Mouse (Mus musculus): ENCODE measurements around the gene Trpv6. TPM values are rescaled to one million over a fixed set of nuclear protein-coding genes. Genes with fewer than 3 reads are reported as not detected.

Gene Trpv6
- polyA plus RNA-seq, 1 experiment from 2014 or later, result 1.5 TPM

- H3K9me3 ChIP-seq (ENCODE audit: low read depth, low read length), result no peaks in the 10 kb centered on the region
- H3K9ac ChIP-seq, result no peak overlapping the region
- TF ChIP-seq CTCF (IDR thresholded peaks at IDR 0.05; ENCODE audit: low read depth), result no peak
- H3K27ac ChIP-seq (ENCODE audit: low read depth), result no peak overlapping the region
- no peak overlapping the region for H3K4me2 ChIP-seq
- no peaks in the 10 kb centered on the region for H3K4me1 ChIP-seq (ENCODE audit: insufficient read depth)
- no peak overlapping the region for H3K4me3 ChIP-seq (ENCODE audit: low read depth, low read length)
- WGBS, result 67% methylated on average over 6 of the region's 6 CpGs
- H3K27me3 ChIP-seq (ENCODE audit: insufficient read depth, low read length), result no peaks in the 10 kb centered on the region
- no peaks in the 10 kb centered on the region for H3K36me3 ChIP-seq (ENCODE audit: insufficient read depth)
- ATAC-seq (ENCODE audit: insufficient read depth) (no peak), DNase-seq (no peak)
Measured at GRCm38 (mm10) chr6:41641173-41641866, 5.1 kb upstream of the Trpv6 start.

- Histone ChIP-seq H3K4me2 (no peak overlapping the region), H3K27ac (ENCODE audit: low read depth) (no peak overlapping the region; the same call in 1 of the 2 replicates), H3K9me3 (ENCODE audit: low read depth, low read length) (no peaks in the 10 kb centered on the region), H3K27me3 (ENCODE audit: insufficient read depth, low read length) (no peaks in the 10 kb centered on the region), H3K4me1 (ENCODE audit: insufficient read depth) (no peaks in the 10 kb centered on the region), H3K36me3 (ENCODE audit: insufficient read depth) (no peaks in the 10 kb centered on the region), H3K9ac (no peak overlapping the region), H3K4me3 (ENCODE audit: low read depth, low read length) (no peak overlapping the region)
- 52% methylated on average over 3 of the region's 3 CpGs for WGBS
- no peak for DNase-seq
- TF ChIP-seq CTCF (IDR thresholded peaks at IDR 0.05; ENCODE audit: low read depth), result no peak
- ATAC-seq (ENCODE audit: insufficient read depth), result no peak
Measured at GRCm38 (mm10) chr6:41640449-41640848, 4.2 kb upstream of the Trpv6 start.

- H3K9me3 ChIP-seq (ENCODE audit: low read depth, low read length), result no peaks in the 10 kb centered on the region
- H3K4me1 ChIP-seq (ENCODE audit: insufficient read depth), result no peaks in the 10 kb centered on the region
- no peaks in the 10 kb centered on the region for H3K36me3 ChIP-seq (ENCODE audit: insufficient read depth)
- no peak overlapping the region for H3K27ac ChIP-seq (ENCODE audit: low read depth)
- no peak overlapping the region for H3K4me2 ChIP-seq
- WGBS, result 72% methylated on average over 6 of the region's 6 CpGs
- no peak overlapping the region for H3K4me3 ChIP-seq (ENCODE audit: low read depth, low read length)
- no peak overlapping the region for H3K9ac ChIP-seq
- TF ChIP-seq CTCF (IDR thresholded peaks at IDR 0.05; ENCODE audit: low read depth), result no peak
- DNase-seq, result no peak
- no peaks in the 10 kb centered on the region for H3K27me3 ChIP-seq (ENCODE audit: insufficient read depth, low read length)
- no peak for ATAC-seq (ENCODE audit: insufficient read depth)
Measured at GRCm38 (mm10) chr6:41637927-41638506, 1.8 kb upstream of the Trpv6 start.

GRCm38 (mm10) chr6:41637393-41637792, 1.2 kb upstream of the Trpv6 start:
- no peak for TF ChIP-seq CTCF (IDR thresholded peaks at IDR 0.05; ENCODE audit: low read depth)
- H3K4me1 ChIP-seq (ENCODE audit: insufficient read depth), result no peaks in the 10 kb centered on the region
- no peak overlapping the region for H3K27ac ChIP-seq (ENCODE audit: low read depth)
- H3K9me3 ChIP-seq (ENCODE audit: low read depth, low read length), result no peaks in the 10 kb centered on the region
- no peak for DNase-seq
- no peak overlapping the region for H3K4me2 ChIP-seq
- no peak for ATAC-seq (ENCODE audit: insufficient read depth)
- no peaks in the 10 kb centered on the region for H3K36me3 ChIP-seq (ENCODE audit: insufficient read depth)
- H3K4me3 ChIP-seq (ENCODE audit: low read depth, low read length), result no peak overlapping the region
- WGBS, result 24% methylated on average over 1 of the region's 1 CpGs
- no peak overlapping the region for H3K9ac ChIP-seq
- H3K27me3 ChIP-seq (ENCODE audit: insufficient read depth, low read length), result no peaks in the 10 kb centered on the region

GRCm38 (mm10) chr6:41635211-41635610, 994 bp downstream of the Trpv6 start:
- peak; percentile 5 for DNase-seq
- H3K4me3 ChIP-seq (ENCODE audit: low read depth, low read length), result no peak overlapping the region
- H3K27ac ChIP-seq (ENCODE audit: low read depth), result no peak overlapping the region
- ATAC-seq (ENCODE audit: insufficient read depth), result no peak
- no peaks in the 10 kb centered on the region for H3K27me3 ChIP-seq (ENCODE audit: insufficient read depth, low read length)
- no peak for TF ChIP-seq CTCF (IDR thresholded peaks at IDR 0.05; ENCODE audit: low read depth)
- H3K9ac ChIP-seq, result no peak overlapping the region
- no peaks in the 10 kb centered on the region for H3K4me1 ChIP-seq (ENCODE audit: insufficient read depth)
- peak overlapping the region; percentile 52; the same call in 1 of the 2 replicates for H3K4me2 ChIP-seq
- no peaks in the 10 kb centered on the region for H3K9me3 ChIP-seq (ENCODE audit: low read depth, low read length)
- H3K36me3 ChIP-seq (ENCODE audit: insufficient read depth), result no peaks in the 10 kb centered on the region
- WGBS, result 57% methylated on average over 1 of the region's 1 CpGs

- Histone ChIP-seq H3K9ac (no peak overlapping the region), H3K4me2 (no peak overlapping the region), H3K4me1 (ENCODE audit: insufficient read depth) (no peaks in the 10 kb centered on the region), H3K4me3 (ENCODE audit: low read depth, low read length) (no peak overlapping the region), H3K9me3 (ENCODE audit: low read depth, low read length) (no peaks in the 10 kb centered on the region), H3K27ac (ENCODE audit: low read depth) (no peak overlapping the region), H3K27me3 (ENCODE audit: insufficient read depth, low read length) (no peaks in the 10 kb centered on the region), H3K36me3 (ENCODE audit: insufficient read depth) (no peaks in the 10 kb centered on the region)
- TF ChIP-seq CTCF (IDR thresholded peaks at IDR 0.05; ENCODE audit: low read depth), result no peak
- no peak for ATAC-seq (ENCODE audit: insufficient read depth)
- WGBS, result 75% methylated on average over 4 of the region's 4 CpGs
- no peak for DNase-seq
Measured at GRCm38 (mm10) chr6:41631549-41631948, 4.7 kb downstream of the Trpv6 start.

GRCm38 (mm10) chr6:41630791-41631190, 5.4 kb downstream of the Trpv6 start:
- Histone ChIP-seq H3K27me3 (ENCODE audit: insufficient read depth, low read length) (no peaks in the 10 kb centered on the region), H3K27ac (ENCODE audit: low read depth) (no peak overlapping the region), H3K9me3 (ENCODE audit: low read depth, low read length) (no peaks in the 10 kb centered on the region), H3K36me3 (ENCODE audit: insufficient read depth) (no peaks in the 10 kb centered on the region), H3K4me3 (ENCODE audit: low read depth, low read length) (no peak overlapping the region), H3K4me1 (ENCODE audit: insufficient read depth) (no peaks in the 10 kb centered on the region), H3K9ac (no peak overlapping the region), H3K4me2 (no peak overlapping the region)
- TF ChIP-seq CTCF (IDR thresholded peaks at IDR 0.05; ENCODE audit: low read depth), result peak; percentile 27; the same call in 1 of the 2 replicates
- 53% methylated on average over 2 of the region's 2 CpGs for WGBS
- DNase-seq, result no peak
- no peak for ATAC-seq (ENCODE audit: insufficient read depth)
